Comparison of ENCODE assay signal across 7 mouse cellular contexts in genomic region chr2:30715720-30716310, GRCm38 (mm10).
A peak's percentile ranks its signal among the peaks of the same experiment; 100 is the strongest.
DNase-seq lines count a peak whose midpoint lies in the region; ATAC-seq and TF ChIP-seq lines count a peak whose summit lies in the region.

No protein-coding gene starts in this region.

- no peaks in the 10 kb centered on the region for H3K27me3 ChIP-seq in embryonic facial prominence, embryonic 15.5 days
- H3K27me3 ChIP-seq in hindbrain, embryonic 12.5 days, result no peaks in the 10 kb centered on the region
- H3K27me3 ChIP-seq in neural tube, embryonic 12.5 days (replicated peaks), result no peaks in the 10 kb centered on the region

- H3K36me3 ChIP-seq in embryonic facial prominence, embryonic 15.5 days, result no peaks in the 10 kb centered on the region
- no peaks in the 10 kb centered on the region for H3K36me3 ChIP-seq in hindbrain, embryonic 12.5 days
- no peaks in the 10 kb centered on the region for H3K36me3 ChIP-seq in neural tube, embryonic 12.5 days

- H3K4me3 ChIP-seq in layer of hippocampus, adult 2 months, result no peak overlapping the region
- no peak overlapping the region for H3K4me3 ChIP-seq in embryonic facial prominence, embryonic 15.5 days (replicated peaks)
- H3K4me3 ChIP-seq in hindbrain, embryonic 12.5 days, result no peak overlapping the region
- H3K4me3 ChIP-seq in neural tube, embryonic 12.5 days, result no peak overlapping the region

- H3K27ac ChIP-seq in layer of hippocampus, adult 2 months, result peak overlapping the region; percentile 100
- peak overlapping the region; percentile 99 for H3K27ac ChIP-seq in embryonic facial prominence, embryonic 15.5 days (replicated peaks)
- peak overlapping the region; percentile 100 for H3K27ac ChIP-seq in hindbrain, embryonic 12.5 days
- peak overlapping the region; percentile 96; the same call in 1 of the 2 replicates for H3K27ac ChIP-seq in neural tube, embryonic 12.5 days

- no peak for TF ChIP-seq CTCF in layer of hippocampus, adult 2 months (conservative IDR thresholded peaks at IDR 0.05)

- WGBS in embryonic facial prominence, embryonic 15.5 days, result 76% methylated on average over 4 of the region's 4 CpGs
- WGBS in hindbrain, embryonic 12.5 days, result 77% methylated on average over 4 of the region's 4 CpGs
- WGBS in neural tube, embryonic 12.5 days, result 77% methylated on average over 4 of the region's 4 CpGs

- no peak overlapping the region for H3K4me2 ChIP-seq in embryonic facial prominence, embryonic 15.5 days (replicated peaks)
- H3K4me2 ChIP-seq in hindbrain, embryonic 12.5 days (replicated peaks), result peak overlapping the region; percentile 36; the same call in 1 of the 2 replicates
- peak overlapping the region; percentile 59; the same call in 1 of the 2 replicates for H3K4me2 ChIP-seq in neural tube, embryonic 12.5 days (replicated peaks)

- peaks cover 86% of the 10 kb centered on the region for H3K4me1 ChIP-seq in embryonic facial prominence, embryonic 15.5 days
- peaks cover 83% of the 10 kb centered on the region for H3K4me1 ChIP-seq in hindbrain, embryonic 12.5 days
- peaks cover 76% of the 10 kb centered on the region for H3K4me1 ChIP-seq in neural tube, embryonic 12.5 days

- no peaks in the 10 kb centered on the region for H3K9me3 ChIP-seq in embryonic facial prominence, embryonic 15.5 days (replicated peaks)
- no peaks in the 10 kb centered on the region for H3K9me3 ChIP-seq in hindbrain, embryonic 12.5 days (replicated peaks)
- no peaks in the 10 kb centered on the region for H3K9me3 ChIP-seq in neural tube, embryonic 12.5 days

- ATAC-seq in embryonic facial prominence, embryonic 15.5 days (ENCODE audit: insufficient number of reproducible peaks, low FRiP score, low TSS enrichment, low read depth), result no peak
- ATAC-seq in hindbrain, embryonic 12.5 days (ENCODE audit: low FRiP score), result no peak
- no peak for ATAC-seq in neural tube, embryonic 12.5 days (ENCODE audit: low FRiP score, low read depth)

- H3K9ac ChIP-seq in embryonic facial prominence, embryonic 15.5 days, result no peak overlapping the region
- H3K9ac ChIP-seq in hindbrain, embryonic 12.5 days, result peak overlapping the region; percentile 48; the same call in 1 of the 2 replicates
- H3K9ac ChIP-seq in neural tube, embryonic 12.5 days, result peak overlapping the region; percentile 52; the same call in 1 of the 2 replicates

- DNase-seq in layer of hippocampus, adult 2 months (ENCODE audit: low spot score in 2 of 2), result no peak
- no peak for DNase-seq in layer of hippocampus, adult 9-10 months (ENCODE audit: low spot score)
- no peak for DNase-seq in spleen, postnatal 4 days (ENCODE audit: low spot score in 2 of 2)
- no peak for DNase-seq in c-Kit-positive CD71-positive TER-119-positive erythroid progenitor cells, embryonic 14.5 days (ENCODE audit: low spot score)
